Mouse (Mus musculus) bone marrow macrophage, adult 2 months (primary cell): ENCODE data around the gene Cep89.

Source experiments
- CTCF ChIP-seq: IDR thresholded peaks from 2 replicates; pipeline ENCODE4 v1.5.1; 2012; ENCODE audit warnings: low read depth, mild to moderate bottlenecking, low read length, moderate library complexity
- POLR2A ChIP-seq: IDR thresholded peaks from 2 replicates; pipeline ENCODE4 v1.6.1; 2012; ENCODE audit warnings: mild to moderate bottlenecking, low read depth, low read length, borderline replicate concordance

DNA sequence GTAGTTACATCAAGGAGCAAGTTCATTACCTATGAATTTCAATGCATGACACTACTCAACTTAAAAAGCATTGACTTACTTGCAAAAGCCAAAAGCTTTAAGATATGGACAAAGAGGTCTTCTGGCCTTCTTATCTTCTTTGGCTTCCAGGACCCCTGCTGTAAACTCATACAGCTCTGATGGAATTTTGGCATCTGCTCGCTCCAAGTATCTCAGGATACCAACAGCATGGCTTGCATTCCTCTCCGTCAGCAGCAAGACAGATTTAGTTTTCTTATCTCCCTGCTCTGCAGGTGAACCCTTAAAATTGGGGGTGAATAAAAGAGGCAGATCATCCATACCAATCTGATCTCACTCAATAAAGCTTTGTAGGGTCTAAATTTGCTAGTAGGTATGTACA lies 88.3 kb downstream of the Cep89 start:
- TF ChIP-seq CTCF: no peak
- TF ChIP-seq POLR2A: no peak
